ENCODE assay signal across 17 mouse cellular contexts in genomic region chr10:94811907-94812851, GRCm38 (mm10).
A peak's percentile ranks its signal among the peaks of the same experiment; 100 is the strongest.
DNase-seq lines count a peak whose midpoint lies in the region; ATAC-seq and TF ChIP-seq lines count a peak whose summit lies in the region.
"Had no signal": no experiment of that assay in that cellular context is flagged by ENCODE, and none has a peak within 500 bp of the region (broad histone marks: within the 10 kb centered on the region; RNA-seq: fewer than 3 reads in every experiment).

No protein-coding gene starts in this region.

- no peak overlapping the region for H3K4me3 ChIP-seq in midbrain, embryonic 10.5 days
- H3K4me3 ChIP-seq in midbrain, postnatal 0 days (ENCODE audit: low read depth, low read length) = no peak overlapping the region
- H3K4me3 ChIP-seq in neural tube, embryonic 15.5 days (replicated peaks) = no peak overlapping the region
- H3K4me3 ChIP-seq: heart, embryonic 15.5 days; limb, embryonic 12.5 days; neural tube, embryonic 12.5 days had no signal

- H3K27ac ChIP-seq in midbrain, embryonic 10.5 days (replicated peaks) = peak overlapping the region; percentile 61
- no peak overlapping the region for H3K27ac ChIP-seq in midbrain, postnatal 0 days (ENCODE audit: low read depth, low read length)
- peak overlapping the region; percentile 43 for H3K27ac ChIP-seq in neural tube, embryonic 15.5 days (replicated peaks)
- H3K27ac ChIP-seq: heart, embryonic 15.5 days; limb, embryonic 12.5 days; macrophage; neural tube, embryonic 12.5 days had no signal

- no peak for TF ChIP-seq CTCF in midbrain, postnatal 0 days (IDR thresholded peaks at IDR 0.05)

- H3K9ac ChIP-seq in midbrain, postnatal 0 days (replicated peaks; ENCODE audit: low read length, poor library complexity, severe bottlenecking) = no peak overlapping the region
- H3K9ac ChIP-seq in neural tube, embryonic 15.5 days (replicated peaks) = no peak overlapping the region
- H3K9ac ChIP-seq: heart, embryonic 15.5 days; limb, embryonic 12.5 days; neural tube, embryonic 12.5 days had no signal

- no peaks in the 10 kb centered on the region for H3K9me3 ChIP-seq in midbrain, embryonic 10.5 days (replicated peaks)
- no peaks in the 10 kb centered on the region for H3K9me3 ChIP-seq in midbrain, postnatal 0 days (ENCODE audit: low read length)
- no peaks in the 10 kb centered on the region for H3K9me3 ChIP-seq in neural tube, embryonic 15.5 days (replicated peaks)
- H3K9me3 ChIP-seq: heart, embryonic 15.5 days; limb, embryonic 12.5 days; neural tube, embryonic 12.5 days had no signal

- WGBS in midbrain, embryonic 10.5 days = 72% methylated on average over 17 of the region's 17 CpGs
- 57% methylated on average over 17 of the region's 17 CpGs for WGBS in midbrain, postnatal 0 days
- 60% methylated on average over 17 of the region's 17 CpGs for WGBS in neural tube, embryonic 15.5 days

- H3K4me1 ChIP-seq in midbrain, embryonic 10.5 days = peaks cover 18% of the 10 kb centered on the region
- no peaks in the 10 kb centered on the region for H3K4me1 ChIP-seq in midbrain, postnatal 0 days (ENCODE audit: insufficient read depth, low read length)
- H3K4me1 ChIP-seq in neural tube, embryonic 15.5 days = peaks cover 19% of the 10 kb centered on the region
- H3K4me1 ChIP-seq: heart, embryonic 15.5 days had no signal

- H3K4me2 ChIP-seq in midbrain, postnatal 0 days (ENCODE audit: low read depth, low read length, poor library complexity, severe bottlenecking) = no peak overlapping the region
- H3K4me2 ChIP-seq in neural tube, embryonic 15.5 days = no peak overlapping the region
- H3K4me2 ChIP-seq: heart, embryonic 15.5 days; limb, embryonic 12.5 days; neural tube, embryonic 12.5 days had no signal

- peak; percentile 26; the same call in 1 of the 2 replicates for ATAC-seq in frontal cortex, adult (ENCODE audit: low TSS enrichment)
- no peak for ATAC-seq in midbrain, postnatal 0 days (ENCODE audit: low FRiP score)
- 0 out of 2 replicates have a peak, but pooled peaks have one; percentile 20 for ATAC-seq in megakaryocyte, adult 5-6 weeks (ENCODE audit: poor library complexity, severe bottlenecking)
- ATAC-seq in neural tube, embryonic 15.5 days (ENCODE audit: low FRiP score) = no peak
- ATAC-seq: inflammation-experienced regulatory T-cells, adult 6 months had no signal

- DNase-seq in frontal cortex, postnatal 25 days (ENCODE audit: low spot score in 2 of 2) = no peak
- no peak for DNase-seq in midbrain, embryonic 10.5 days (ENCODE audit: low spot score)
- no peak for DNase-seq in midbrain, postnatal 0 days (ENCODE audit: low spot score)
- no peak for DNase-seq in cerebellum, postnatal 14 days
- no peak for DNase-seq in spleen, adult 18-20 months
- DNase-seq: adrenal gland, postnatal 14 days; cerebellum, adult 2 months; right cerebral cortex, adult 18-20 months; thymus, adult 2 months had no signal

- H3K27me3 ChIP-seq in midbrain, embryonic 10.5 days (ENCODE audit: low read depth, poor library complexity, severe bottlenecking) = no peaks in the 10 kb centered on the region
- no peaks in the 10 kb centered on the region for H3K27me3 ChIP-seq in midbrain, postnatal 0 days (ENCODE audit: insufficient read depth, low read length)
- no peaks in the 10 kb centered on the region; the same call in 1 of the 2 replicates for H3K27me3 ChIP-seq in neural tube, embryonic 15.5 days (replicated peaks)
- H3K27me3 ChIP-seq: heart, embryonic 15.5 days; neural tube, embryonic 12.5 days had no signal

- peaks cover 28% of the 10 kb centered on the region for H3K36me3 ChIP-seq in midbrain, embryonic 10.5 days
- H3K36me3 ChIP-seq in midbrain, postnatal 0 days (ENCODE audit: insufficient read depth, low read length) = peaks cover 7% of the 10 kb centered on the region; the same call in 1 of the 2 replicates
- H3K36me3 ChIP-seq in neural tube, embryonic 15.5 days = peaks cover 4% of the 10 kb centered on the region; the same call in 1 of the 2 replicates
- H3K36me3 ChIP-seq: heart, embryonic 15.5 days; limb, embryonic 12.5 days; neural tube, embryonic 12.5 days had no signal

Comparison
In these comparisons a context has a peak if more than half of its experiments do, and no peak if none do; other contexts are left out.
1. ATAC-seq: peak in frontal cortex, adult (single experiment) and megakaryocyte, adult 5-6 weeks (single experiment); none in midbrain, postnatal 0 days (single experiment) and neural tube, embryonic 15.5 days (single experiment).